Mouse (Mus musculus) limb, embryonic 13.5 days (tissue): Measurements from ENCODE around the gene Depdc1b. TPM values are rescaled to one million over a fixed set of nuclear protein-coding genes. Genes with fewer than 3 reads are reported as not detected.

Experiments
- ATAC-seq: fragments of 200-750 bp; cut with Nextera tagmentation; 2 replicates; pipeline ENCODE4 v1.8.0; 2017; ENCODE audit warnings: low read depth, moderate number of reproducible peaks, moderate TSS enrichment; ENCODE audit not compliant: low FRiP score
- H3K27ac ChIP-seq: fragments of 300-500 bp; sonication (generic); 2 replicates; pipeline ENCODE4 v1.5.1; 2015; ENCODE audit warnings: inconsistent platforms, mild to moderate bottlenecking, moderate library complexity
- H3K27me3 ChIP-seq: fragments of 300-500 bp; sonication (generic); 2 replicates; pipeline ENCODE4 v1.6.1; 2015; ENCODE audit warnings: mild to moderate bottlenecking, inconsistent platforms
- H3K36me3 ChIP-seq: fragments of 300-500 bp; sonication (generic); 2 replicates; pipeline ENCODE4 v1.6.1; 2015; ENCODE audit warnings: inconsistent platforms, mild to moderate bottlenecking, moderate library complexity
- H3K4me1 ChIP-seq: fragments of 300-500 bp; sonication (generic); 2 replicates; pipeline ENCODE4 v1.6.1; 2015; ENCODE audit warnings: inconsistent platforms
- H3K4me2 ChIP-seq: fragments of 300-500 bp; sonication (generic); replicated peaks from 2 replicates; pipeline ENCODE4 v1.6.1; 2015; ENCODE audit warnings: inconsistent platforms, mild to moderate bottlenecking, moderate library complexity
- H3K4me3 ChIP-seq: fragments of 300-500 bp; sonication (generic); 2 replicates; pipeline ENCODE4 v1.5.1; 2015; ENCODE audit warnings: moderate library complexity, mild to moderate bottlenecking, inconsistent platforms
- H3K9ac ChIP-seq: fragments of 300-500 bp; sonication (generic); 2 replicates; pipeline ENCODE4 v1.6.1; 2015; ENCODE audit warnings: mild to moderate bottlenecking, inconsistent platforms
- H3K9me3 ChIP-seq: fragments of 300-500 bp; sonication (generic); 2 replicates; pipeline ENCODE4 v1.6.1; 2016; ENCODE audit warnings: inconsistent platforms
- WGBS: fragments of 180-500 bp; shearing (Covaris S2); methylation state at CpG from one replicate; pipeline ENCODE4 v1.1.7; 2015; 5-methylcytosine and 5-hydroxymethylcytosine counted together
- polyA plus RNA-seq: library from polyadenylated mRNA; unstranded; fragments of >200 nt; fragmentation: Nextera tagmentation; extraction: Ambion mirVana; gene quantifications from 2 replicates; pipeline ENCODE4 v1.2.1, GENCODE M21; 2015

Depdc1b gene
- polyA plus RNA-seq, 1 experiment from 2014 or later = 9.7 TPM

DNA sequence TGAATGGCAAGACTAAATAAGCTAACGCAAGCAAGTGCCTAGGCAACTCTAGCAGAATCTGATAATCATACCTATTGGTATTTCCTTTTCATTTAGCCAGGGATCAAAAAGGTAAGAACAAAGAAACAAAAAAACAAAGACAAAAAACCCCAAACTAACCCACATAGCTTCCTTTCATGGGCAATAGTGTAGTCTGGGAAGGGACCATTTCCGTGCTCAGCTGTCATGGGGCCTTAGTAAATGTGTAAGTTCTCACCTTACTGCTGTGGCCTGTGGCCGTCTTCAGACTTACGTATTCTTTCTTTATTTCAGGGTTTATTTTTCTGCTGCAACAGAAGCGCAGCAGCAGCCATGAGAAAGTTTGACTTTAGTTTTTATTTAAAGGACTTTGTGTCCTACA lies 110.2 kb downstream of the Depdc1b start:
- H3K27ac ChIP-seq = no peak overlapping the region
- 0 out of 2 replicates have a peak, but pooled peaks cover 2% of the 10 kb centered on the region for H3K4me1 ChIP-seq
- no peak overlapping the region for H3K9ac ChIP-seq
- no peaks in the 10 kb centered on the region for H3K27me3 ChIP-seq
- ATAC-seq = no peak
- no peak overlapping the region for H3K4me2 ChIP-seq
- no peaks in the 10 kb centered on the region for H3K36me3 ChIP-seq
- WGBS = 67% methylated on average over 5 of the region's 5 CpGs
- no peak overlapping the region for H3K4me3 ChIP-seq
- no peaks in the 10 kb centered on the region for H3K9me3 ChIP-seq

DNA sequence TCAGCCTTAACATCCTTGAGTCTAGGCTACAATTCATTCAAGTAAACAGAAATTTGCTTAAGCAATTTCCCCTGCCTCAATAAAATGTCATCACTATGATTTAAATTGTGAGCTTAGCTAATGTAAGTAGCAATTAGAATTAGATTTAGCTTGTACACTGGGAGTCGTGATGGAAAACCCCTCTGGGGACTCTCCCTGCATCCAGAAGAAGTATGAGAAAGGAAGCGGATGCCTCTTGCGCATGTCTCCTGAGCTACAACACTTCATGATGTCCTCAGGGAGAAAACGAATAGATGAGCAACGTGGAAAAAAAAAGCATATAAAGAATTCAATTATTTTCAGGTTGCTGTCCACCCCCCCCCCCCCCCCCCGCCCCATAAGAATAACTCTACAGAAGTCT lies 112.7 kb downstream of the Depdc1b start:
- Histone ChIP-seq H3K27ac (no peak overlapping the region), H3K27me3 (no peaks in the 10 kb centered on the region), H3K4me1 (0 out of 2 replicates have a peak, but pooled peaks cover 2% of the 10 kb centered on the region), H3K9ac (no peak overlapping the region), H3K4me3 (no peak overlapping the region), H3K36me3 (no peaks in the 10 kb centered on the region), H3K4me2 (no peak overlapping the region), H3K9me3 (no peaks in the 10 kb centered on the region)
- ATAC-seq = no peak
- 68% methylated on average over 6 of the region's 6 CpGs for WGBS

DNA sequence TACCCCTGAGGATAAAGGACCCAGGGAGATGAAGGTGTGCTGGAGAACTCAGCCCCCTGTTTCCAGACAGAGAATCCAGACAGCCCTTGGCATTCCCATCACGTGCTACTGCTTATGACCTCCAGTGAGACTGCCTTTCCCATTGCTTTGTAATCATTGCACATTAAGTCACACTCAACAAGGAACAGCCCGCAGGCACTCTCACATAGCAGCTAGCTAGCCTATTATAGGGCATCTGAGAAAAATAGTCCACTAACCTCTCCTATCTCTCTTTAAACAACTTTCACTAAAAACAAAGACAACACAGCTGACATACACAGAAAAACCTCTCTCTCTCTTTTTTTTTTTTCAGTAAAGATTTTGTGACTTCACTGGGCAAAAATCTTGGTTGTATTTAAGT lies 113.5 kb downstream of the Depdc1b start:
- no peak overlapping the region for H3K4me3 ChIP-seq
- no peak overlapping the region for H3K9ac ChIP-seq
- H3K36me3 ChIP-seq = no peaks in the 10 kb centered on the region
- no peaks in the 10 kb centered on the region for H3K27me3 ChIP-seq
- 0 out of 2 replicates have a peak, but pooled peaks cover 2% of the 10 kb centered on the region for H3K4me1 ChIP-seq
- no peak overlapping the region for H3K4me2 ChIP-seq
- no peak for ATAC-seq
- H3K27ac ChIP-seq = no peak overlapping the region
- 65% methylated on average over 2 of the region's 2 CpGs for WGBS
- H3K9me3 ChIP-seq = no peaks in the 10 kb centered on the region

DNA sequence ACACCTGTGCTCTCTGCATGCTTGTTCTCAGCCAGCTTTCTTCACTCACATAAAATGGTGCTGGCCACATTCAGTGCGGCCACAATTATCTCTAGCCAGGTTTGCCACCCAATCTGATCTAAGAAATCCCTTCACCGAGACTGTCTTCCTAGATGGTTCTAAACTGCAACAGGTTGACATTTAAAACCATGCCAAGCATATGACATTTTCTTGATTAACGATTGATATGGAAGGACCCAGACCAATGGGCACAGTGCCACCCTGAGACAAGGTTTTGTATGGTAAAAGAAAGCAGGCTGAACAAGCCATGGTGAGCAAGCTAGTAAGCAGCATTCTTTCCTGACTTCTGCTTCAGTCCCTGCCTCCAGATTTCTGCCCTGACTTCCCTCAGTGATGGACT lies 115.6 kb downstream of the Depdc1b start:
- ATAC-seq = no peak
- Histone ChIP-seq H3K27me3 (no peaks in the 10 kb centered on the region), H3K9me3 (no peaks in the 10 kb centered on the region), H3K27ac (no peak overlapping the region), H3K4me1 (0 out of 2 replicates have a peak, but pooled peaks cover 2% of the 10 kb centered on the region), H3K9ac (no peak overlapping the region), H3K4me2 (no peak overlapping the region), H3K36me3 (no peaks in the 10 kb centered on the region), H3K4me3 (no peak overlapping the region)
- WGBS = 89% methylated on average over 3 of the region's 3 CpGs

DNA sequence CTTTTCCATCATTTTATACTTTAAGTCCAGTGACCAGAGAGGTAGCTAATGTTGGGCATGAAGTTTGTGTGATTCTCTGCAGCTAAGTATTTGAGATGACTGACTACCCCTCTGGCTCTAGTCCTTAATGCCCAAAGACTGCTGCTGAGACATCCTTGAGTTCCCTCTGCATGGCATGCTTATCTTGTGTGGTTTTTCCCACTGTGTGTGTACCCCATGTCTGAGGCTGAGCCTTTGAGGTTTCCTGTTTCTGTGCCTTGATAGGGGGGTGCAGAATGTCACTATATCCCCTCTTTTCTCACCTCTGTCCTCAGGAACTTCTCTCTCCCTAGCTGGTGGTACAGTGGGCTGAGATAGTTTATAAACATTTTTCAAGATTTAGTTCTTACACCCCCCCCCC lies 119.6 kb downstream of the Depdc1b start:
- Histone ChIP-seq H3K4me1 (no peaks in the 10 kb centered on the region), H3K27me3 (no peaks in the 10 kb centered on the region), H3K9me3 (no peaks in the 10 kb centered on the region), H3K4me3 (no peak overlapping the region), H3K9ac (no peak overlapping the region), H3K27ac (no peak overlapping the region), H3K4me2 (no peak overlapping the region), H3K36me3 (no peaks in the 10 kb centered on the region)
- no peak for ATAC-seq

DNA sequence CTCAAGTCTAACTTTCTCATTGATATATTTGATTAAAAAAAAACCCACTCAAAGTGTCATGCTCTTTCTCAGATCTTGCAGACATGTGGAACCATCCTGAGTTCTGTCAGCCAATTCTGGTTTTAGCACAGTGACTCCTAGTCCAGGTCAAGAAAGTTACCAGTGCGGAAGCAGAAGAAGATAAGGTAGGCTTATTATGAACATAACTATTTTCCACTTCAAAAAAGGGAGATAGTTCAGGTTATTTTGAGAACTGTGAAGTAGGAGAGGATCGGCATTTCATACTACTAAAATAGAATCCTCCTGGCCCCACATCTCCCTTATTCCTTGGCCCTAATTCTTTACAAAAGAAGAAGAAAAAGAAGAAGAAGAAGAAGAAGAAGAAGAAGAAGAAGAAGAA lies 121.3 kb downstream of the Depdc1b start:
- 97% methylated on average over 2 of the region's 2 CpGs for WGBS
- no peaks in the 10 kb centered on the region for H3K36me3 ChIP-seq

DNA sequence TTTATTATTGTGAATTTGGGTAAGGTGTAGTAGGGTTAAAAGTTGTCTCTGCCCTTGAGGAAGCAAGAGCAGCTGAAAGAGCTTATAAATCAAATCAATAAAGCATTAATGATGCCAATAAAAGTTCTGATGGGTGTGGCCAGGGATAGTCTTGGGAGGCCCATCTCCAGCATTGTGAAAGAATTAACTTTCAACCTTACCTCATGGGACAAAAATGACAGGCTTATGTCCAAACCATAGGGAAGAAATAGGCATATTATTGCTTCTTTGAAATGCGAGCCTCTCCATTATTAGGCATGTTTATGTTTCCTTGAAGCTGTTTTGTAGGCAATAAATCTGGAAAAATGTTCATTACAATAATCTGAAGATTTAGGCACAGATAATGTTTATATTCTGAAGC lies 122.9 kb downstream of the Depdc1b start:
- no peak overlapping the region for H3K4me3 ChIP-seq
- no peak for ATAC-seq
- WGBS = 57% methylated on average over 1 of the region's 1 CpGs

More for the DNA sequence above, 121.3 kb downstream of the Depdc1b start:
- H3K4me3 ChIP-seq = no peak overlapping the region
- no peaks in the 10 kb centered on the region for H3K9me3 ChIP-seq
- no peak for ATAC-seq
- H3K27me3 ChIP-seq = no peaks in the 10 kb centered on the region
- H3K4me2 ChIP-seq = no peak overlapping the region
- no peak overlapping the region for H3K9ac ChIP-seq
- no peaks in the 10 kb centered on the region for H3K4me1 ChIP-seq
- H3K27ac ChIP-seq = no peak overlapping the region

DNA sequence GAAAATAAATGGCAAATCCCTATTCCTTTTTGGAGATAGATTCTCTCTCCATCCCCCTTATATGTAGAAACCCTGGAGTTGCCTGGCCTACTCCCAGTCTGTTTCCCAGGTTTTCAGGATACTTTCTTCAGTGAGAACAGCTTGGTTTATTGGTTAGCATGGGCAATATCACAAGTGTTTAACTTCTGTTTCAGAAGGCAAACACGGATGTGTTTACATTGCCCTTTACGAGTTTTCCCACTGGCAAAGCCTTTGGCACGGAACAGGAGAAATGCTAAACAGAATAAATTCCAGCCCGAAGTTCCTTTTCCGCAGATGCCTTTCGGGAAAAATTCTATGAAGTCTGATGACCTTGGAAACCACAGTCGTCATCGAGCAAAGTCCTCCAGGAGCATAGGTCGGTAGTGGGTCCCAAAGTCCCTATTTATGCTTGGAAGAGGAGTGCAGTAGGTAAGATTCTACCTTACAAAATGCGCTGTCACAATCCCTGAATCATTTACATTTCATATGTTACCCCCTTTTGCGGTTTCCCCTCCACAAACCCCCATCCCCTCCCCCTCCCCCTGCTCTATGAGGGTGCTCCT lies 132.3 kb downstream of the Depdc1b start:
- Histone ChIP-seq H3K27ac (no peak overlapping the region), H3K9me3 (no peaks in the 10 kb centered on the region), H3K27me3 (no peaks in the 10 kb centered on the region), H3K4me2 (peak overlapping the region; percentile 23; the same call in 1 of the 2 replicates), H3K4me3 (no peak overlapping the region), H3K36me3 (no peaks in the 10 kb centered on the region), H3K4me1 (peaks cover 19% of the 10 kb centered on the region), H3K9ac (no peak overlapping the region)
- 52% methylated on average over 11 of the region's 11 CpGs for WGBS
- ATAC-seq = no peak

More for the DNA sequence above, 122.9 kb downstream of the Depdc1b start:
- Histone ChIP-seq H3K9ac (no peak overlapping the region), H3K36me3 (no peaks in the 10 kb centered on the region), H3K9me3 (no peaks in the 10 kb centered on the region), H3K27ac (no peak overlapping the region), H3K4me1 (no peaks in the 10 kb centered on the region), H3K4me2 (no peak overlapping the region), H3K27me3 (no peaks in the 10 kb centered on the region)

DNA sequence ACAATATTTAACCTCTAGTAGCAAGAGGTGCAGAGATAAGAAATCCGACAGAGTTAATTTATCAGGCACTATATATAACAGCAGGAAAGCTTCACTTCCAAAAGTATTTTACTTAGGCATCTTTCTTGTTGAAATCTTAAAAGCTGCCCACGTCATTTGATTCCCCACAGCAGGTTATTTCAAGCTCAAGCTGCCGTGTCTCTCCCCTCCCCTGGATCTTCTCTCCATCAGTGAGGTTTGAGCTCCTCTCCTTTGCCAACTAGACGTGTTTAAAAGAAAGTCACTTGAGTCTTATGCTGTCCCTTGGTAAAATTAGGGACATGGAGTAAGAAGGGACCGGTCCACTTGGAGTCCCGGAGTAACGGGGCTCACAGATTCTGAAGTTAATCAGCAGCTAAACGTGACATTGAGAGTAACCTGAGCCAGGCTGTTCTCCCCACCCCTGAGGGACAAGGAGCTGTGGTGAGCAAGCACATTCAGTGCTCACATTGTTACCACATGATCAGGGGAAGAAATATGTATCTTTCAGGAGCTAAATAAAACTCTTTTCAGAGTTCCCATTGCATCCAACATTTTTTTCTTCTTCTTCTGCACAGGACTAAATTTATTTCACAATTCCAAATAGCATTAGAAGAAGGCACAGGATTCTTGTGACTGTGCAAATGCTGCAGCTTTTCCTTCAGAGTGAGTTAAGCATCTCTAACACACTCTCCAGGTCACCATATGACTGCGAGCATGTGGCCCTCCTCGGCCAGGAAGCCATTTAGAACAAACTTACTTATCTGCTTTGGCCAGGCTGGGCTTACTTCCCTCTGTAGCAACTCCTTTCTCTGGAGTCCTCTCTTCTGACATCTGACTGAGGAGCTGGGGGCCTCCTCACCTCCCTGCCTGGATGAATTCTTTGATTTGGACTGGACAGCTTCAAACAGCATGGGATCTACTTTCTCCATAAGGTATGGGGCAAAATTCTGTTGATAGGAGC lies 133.3 kb downstream of the Depdc1b start, which contains the start of gene Pde4d:
Gene Pde4d, plus strand, starts transcription at position 833 of the 982 bp plus-strand sequence.
- Histone ChIP-seq H3K9ac (no peak within 1 kb of the TSS), H3K4me2 (peak within 1 kb of the TSS; percentile 30), H3K4me3 (no peak within 1 kb of the TSS), H3K27ac (no peak within 1 kb of the TSS), H3K27me3 (no peaks in the 10 kb centered on the region), H3K9me3 (no peaks in the 10 kb centered on the region), H3K36me3 (no peaks in the 10 kb centered on the region), H3K4me1 (peaks cover 22% of the 10 kb centered on the region)
- WGBS = 23% methylated on average over 10 of the region's 10 CpGs
- ATAC-seq = peak; percentile 40; the same call in 1 of the 2 replicates

DNA sequence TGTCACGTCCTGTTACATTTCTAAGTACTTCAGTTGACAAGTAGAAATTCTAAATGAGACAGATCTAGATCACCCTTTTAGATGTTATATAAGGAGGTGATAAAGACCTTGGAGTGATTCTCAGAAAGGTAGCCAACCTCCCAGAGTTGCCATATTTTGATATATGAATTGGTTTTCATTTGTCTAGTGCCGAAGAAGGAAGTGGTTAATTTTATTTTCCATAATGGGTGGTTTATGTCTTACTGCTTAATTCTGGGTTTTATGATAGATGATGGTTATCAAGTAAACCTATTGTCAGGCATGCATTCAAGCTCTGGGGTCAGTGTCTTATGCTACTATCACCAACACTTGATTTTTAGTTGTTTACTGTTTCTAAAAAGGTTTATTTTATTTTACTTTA lies 135.0 kb downstream of the Depdc1b start:
- WGBS = 74% methylated on average over 2 of the region's 2 CpGs
- Histone ChIP-seq H3K36me3 (no peaks in the 10 kb centered on the region), H3K4me3 (no peak overlapping the region), H3K9me3 (no peaks in the 10 kb centered on the region), H3K9ac (no peak overlapping the region), H3K27me3 (no peaks in the 10 kb centered on the region), H3K4me2 (no peak overlapping the region), H3K27ac (no peak overlapping the region), H3K4me1 (peaks cover 23% of the 10 kb centered on the region)
- no peak for ATAC-seq

DNA sequence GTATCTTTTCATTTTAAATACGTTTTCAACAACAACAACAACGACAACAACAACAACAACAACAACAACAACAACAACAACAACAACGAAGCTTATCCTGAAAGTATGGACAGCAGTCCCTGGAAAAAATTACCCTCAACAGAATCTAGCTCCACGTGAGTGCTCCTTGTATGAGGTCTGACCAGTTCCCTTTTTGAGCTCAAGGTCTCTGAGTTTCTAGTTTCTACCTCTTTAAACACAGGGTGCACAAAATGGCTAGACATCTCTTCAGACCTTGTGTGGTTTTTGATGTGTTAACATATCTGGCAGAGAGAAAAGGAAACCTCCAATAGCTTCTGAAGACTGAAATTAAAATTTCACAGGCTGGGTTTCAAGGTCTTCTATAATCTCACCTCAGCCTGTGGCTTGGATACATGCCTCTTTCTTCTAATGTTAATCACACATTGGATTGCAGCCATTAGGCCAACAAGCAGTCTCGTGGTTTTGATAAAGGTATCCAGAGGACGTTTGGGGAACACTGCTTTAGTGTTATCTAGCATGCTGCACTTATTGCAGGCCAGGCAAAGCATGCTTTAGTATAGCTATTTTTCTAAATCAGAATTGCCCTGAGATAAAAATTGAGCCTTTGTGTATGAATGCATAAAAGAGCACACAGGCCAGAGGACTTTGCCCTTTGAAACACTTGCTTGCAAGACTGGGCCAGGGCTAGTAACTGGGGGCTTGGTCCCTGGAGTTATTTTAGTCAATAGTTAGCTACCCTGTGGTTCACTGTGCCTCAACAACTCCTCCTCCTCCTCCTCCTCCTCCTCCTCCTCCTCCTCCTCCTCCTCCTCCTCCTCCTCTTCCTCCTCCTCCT lies 137.2 kb downstream of the Depdc1b start:
- H3K4me1 ChIP-seq = peaks cover 17% of the 10 kb centered on the region
- no peak overlapping the region for H3K4me2 ChIP-seq
- ATAC-seq = 0 out of 2 replicates have a peak, but pooled peaks have one; percentile 28
- no peaks in the 10 kb centered on the region for H3K27me3 ChIP-seq
- no peaks in the 10 kb centered on the region for H3K36me3 ChIP-seq
- WGBS = 73% methylated on average over 6 of the region's 6 CpGs
- H3K9ac ChIP-seq = no peak overlapping the region
- H3K4me3 ChIP-seq = no peak overlapping the region
- H3K27ac ChIP-seq = no peak overlapping the region
- no peaks in the 10 kb centered on the region for H3K9me3 ChIP-seq
